Mouse (Mus musculus) forebrain, postnatal 0 days (tissue): ENCODE measurements around the gene 3110021N24Rik. TPM values are rescaled to one million over a fixed set of nuclear protein-coding genes. Genes with fewer than 3 reads are reported as not detected.
A peak's percentile ranks its signal among the peaks of the same experiment; 100 is the strongest.

Source experiments
- ATAC-seq: fragments of 200-750 bp; cut with Nextera tagmentation; 2 replicates; pipeline ENCODE4 v1.8.0; 2017; ENCODE audit warnings: mild to moderate bottlenecking, moderate library complexity
- DNase-seq: peaks from one replicate; pipeline ENCODE4 v3.0.0-alpha.2; 2015
- H3K27ac ChIP-seq: fragments of 300-500 bp; sonication (generic); 2 replicates; pipeline ENCODE4 v1.5.1; 2014; ENCODE audit warnings: low read depth, mild to moderate bottlenecking, antibody characterized with exemption, low read length, moderate library complexity, mixed read lengths
- H3K27me3 ChIP-seq: fragments of 300-500 bp; sonication (generic); 2 replicates; pipeline ENCODE4 v1.6.1; 2014; ENCODE audit warnings: mild to moderate bottlenecking, low read length, mixed read lengths; ENCODE audit not compliant: insufficient read depth
- H3K36me3 ChIP-seq: fragments of 300-500 bp; sonication (generic); 2 replicates; pipeline ENCODE4 v1.6.1; 2014; ENCODE audit warnings: mild to moderate bottlenecking, moderate library complexity; ENCODE audit not compliant: insufficient read depth
- H3K4me1 ChIP-seq: fragments of 300-500 bp; sonication (generic); 2 replicates; pipeline ENCODE4 v1.6.1; 2014; ENCODE audit warnings: antibody characterized with exemption; ENCODE audit not compliant: insufficient read depth
- H3K4me2 ChIP-seq: fragments of 300-500 bp; sonication (generic); 2 replicates; pipeline ENCODE4 v1.6.1; 2014; ENCODE audit warnings: low read depth, mild to moderate bottlenecking, moderate library complexity
- H3K4me3 ChIP-seq: fragments of 300-500 bp; sonication (generic); 2 replicates; pipeline ENCODE4 v1.5.1; 2014; ENCODE audit warnings: low read depth, low read length, mixed read lengths
- H3K9ac ChIP-seq: fragments of 300-500 bp; sonication (generic); 2 replicates; pipeline ENCODE4 v1.6.1; 2014; ENCODE audit warnings: mild to moderate bottlenecking
- H3K9me3 ChIP-seq: fragments of 300-500 bp; sonication (generic); 2 replicates; pipeline ENCODE4 v1.6.1; 2016; ENCODE audit warnings: low read length
- CTCF ChIP-seq: sonication (generic); IDR thresholded peaks from 2 replicates; pipeline ENCODE4 v1.5.1; 2016; ENCODE audit warnings: antibody characterized with exemption, control low read depth, low read depth
- WGBS: fragments of 180-500 bp; shearing (Covaris S2); extraction: QIAGEN DNeasy Blood & Tissue Kit; methylation state at CpG from one replicate; pipeline ENCODE4 v1.1.7; 2014; 5-methylcytosine and 5-hydroxymethylcytosine counted together
- polyA plus RNA-seq: library from polyadenylated mRNA; unstranded; fragments of >200 nt; fragmentation: Nextera tagmentation; extraction: Ambion mirVana; gene quantifications from 2 replicates; pipeline ENCODE4 v1.2.1, GENCODE M21; 2015
- total RNA-seq: library from RNA; depleted of rRNA; stranded (reverse); fragments of >200 nt; gene quantifications from 2 replicates; pipeline ENCODE4 v1.2.3, GENCODE M21; 2014

The 3110021N24Rik gene
- total and polyA plus RNA-seq, 2 experiments from 2014 or later = 1.9 TPM; not detected in 1

DNA sequence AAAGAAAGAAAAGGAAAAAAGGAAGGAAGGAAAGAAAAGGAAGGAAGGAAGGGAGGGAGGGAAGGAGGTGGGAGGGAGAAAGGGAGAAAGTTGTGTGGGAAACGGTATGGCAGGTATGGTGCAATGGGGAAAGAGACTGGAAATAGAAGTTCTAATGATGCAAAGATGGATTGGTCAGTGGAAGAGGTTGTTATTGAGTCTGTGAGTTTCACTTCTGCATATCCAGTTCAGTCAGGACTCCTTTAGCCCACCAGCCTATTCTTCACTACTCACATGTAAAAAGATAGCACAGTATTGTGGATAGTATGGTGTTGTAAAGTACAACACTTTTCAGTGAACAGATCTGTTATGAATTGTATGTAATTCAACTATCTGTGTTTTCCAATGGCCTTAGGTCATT lies 71.1 kb downstream of the 3110021N24Rik start:
- Histone ChIP-seq H3K9me3 (no peaks in the 10 kb centered on the region), H3K4me1 (no peaks in the 10 kb centered on the region), H3K36me3 (no peaks in the 10 kb centered on the region), H3K4me2 (no peak overlapping the region), H3K9ac (no peak overlapping the region), H3K27me3 (no peaks in the 10 kb centered on the region), H3K4me3 (no peak overlapping the region), H3K27ac (no peak overlapping the region)
- no peak for TF ChIP-seq CTCF
- ATAC-seq (no peak), DNase-seq (no peak)
- WGBS = 74% methylated on average over 1 of the region's 1 CpGs

- Histone ChIP-seq H3K27me3 (no peaks in the 10 kb centered on the region), H3K9me3 (no peaks in the 10 kb centered on the region), H3K4me2 (no peak overlapping the region), H3K4me1 (no peaks in the 10 kb centered on the region), H3K4me3 (no peak overlapping the region), H3K9ac (no peak overlapping the region), H3K36me3 (no peaks in the 10 kb centered on the region), H3K27ac (no peak overlapping the region)
- ATAC-seq (no peak), DNase-seq (no peak)
- TF ChIP-seq CTCF = no peak
- WGBS = 50% methylated on average over 1 of the region's 1 CpGs
These were observed 74.5 kb downstream of the 3110021N24Rik start for GRCm38 (mm10) chr4:108793941-108794340.

GRCm38 (mm10) chr4:108796701-108797100 lies 77.3 kb downstream of the 3110021N24Rik start:
- Histone ChIP-seq H3K36me3 (no peaks in the 10 kb centered on the region), H3K4me2 (no peak overlapping the region), H3K9me3 (no peaks in the 10 kb centered on the region), H3K4me3 (no peak overlapping the region), H3K9ac (no peak overlapping the region), H3K27me3 (no peaks in the 10 kb centered on the region), H3K4me1 (no peaks in the 10 kb centered on the region), H3K27ac (no peak overlapping the region)
- no peak for ATAC-seq
- DNase-seq = no peak
- no peak for TF ChIP-seq CTCF
- WGBS = 75% methylated on average over 4 of the region's 4 CpGs

DNA sequence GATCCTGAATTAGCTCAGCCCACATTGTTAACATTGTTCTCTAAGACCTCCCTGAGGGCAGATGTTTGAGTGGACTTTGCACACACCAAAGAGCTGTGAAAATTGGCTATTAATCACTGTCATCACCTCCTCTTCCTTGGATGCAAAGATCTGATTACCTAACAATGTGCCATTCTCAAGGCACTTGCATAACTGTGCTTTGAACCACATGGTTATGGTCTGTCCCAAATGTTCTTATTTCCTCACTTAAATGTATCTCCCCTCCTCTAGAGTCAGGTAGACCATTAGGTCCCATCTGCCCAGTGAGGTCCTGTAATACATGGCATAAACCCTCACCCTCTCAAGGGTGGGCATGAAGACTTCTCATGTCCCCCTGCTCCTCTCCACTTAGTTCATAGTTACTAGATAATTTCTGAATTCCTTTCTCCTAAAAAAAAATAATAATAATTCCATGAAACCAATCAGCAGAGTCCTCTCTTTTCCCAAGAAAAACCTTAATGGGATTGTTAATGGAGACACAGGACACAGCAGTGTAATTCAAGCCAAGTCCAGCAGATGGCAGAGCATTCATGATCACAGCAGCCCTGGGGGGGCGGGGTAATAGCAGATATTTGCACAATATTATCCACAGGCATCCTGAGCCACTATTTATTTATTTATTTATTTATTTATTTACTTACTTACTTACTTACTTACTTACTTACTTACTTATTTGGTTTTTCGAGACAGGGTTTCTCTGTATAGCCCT lies 78.8 kb downstream of the 3110021N24Rik start:
- Histone ChIP-seq H3K27ac (no peak overlapping the region), H3K4me1 (no peaks in the 10 kb centered on the region), H3K4me3 (no peak overlapping the region), H3K9me3 (no peaks in the 10 kb centered on the region), H3K9ac (no peak overlapping the region), H3K4me2 (no peak overlapping the region), H3K36me3 (no peaks in the 10 kb centered on the region), H3K27me3 (no peaks in the 10 kb centered on the region)
- peak; percentile 72 for TF ChIP-seq CTCF
- DNase-seq (peak; percentile 69), ATAC-seq (peak; percentile 63)
- WGBS = 53% methylated on average over 2 of the region's 2 CpGs

DNA sequence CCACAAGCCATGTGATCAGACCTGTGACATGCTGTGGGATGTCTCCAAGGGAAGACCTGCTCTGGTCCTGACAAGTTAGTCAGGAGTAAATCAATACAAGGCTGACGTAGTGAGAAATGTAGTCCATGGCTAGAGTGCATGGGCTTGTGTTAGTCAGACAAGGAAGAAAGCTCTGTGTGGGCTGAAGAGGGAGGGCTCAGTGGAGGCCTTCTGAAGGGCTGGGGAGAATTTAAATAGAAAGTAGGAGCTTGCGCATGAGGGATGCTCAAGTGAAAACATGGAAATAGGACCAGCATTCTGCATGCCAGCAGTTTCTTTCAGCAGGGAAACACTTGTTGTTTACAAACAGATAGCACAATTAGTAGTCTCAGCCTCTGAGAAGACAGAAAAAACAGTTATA lies 84.1 kb downstream of the 3110021N24Rik start:
- no peaks in the 10 kb centered on the region for H3K27me3 ChIP-seq
- H3K36me3 ChIP-seq = no peaks in the 10 kb centered on the region
- no peak overlapping the region for H3K27ac ChIP-seq
- no peak for TF ChIP-seq CTCF
- no peak overlapping the region for H3K4me2 ChIP-seq
- H3K4me3 ChIP-seq = no peak overlapping the region
- H3K9me3 ChIP-seq = no peaks in the 10 kb centered on the region
- WGBS = 74% methylated on average over 2 of the region's 2 CpGs
- H3K4me1 ChIP-seq = no peaks in the 10 kb centered on the region
- no peak overlapping the region for H3K9ac ChIP-seq
- ATAC-seq (no peak), DNase-seq (no peak)

- H3K36me3 ChIP-seq = peaks cover 10% of the 10 kb centered on the region; the same call in 1 of the 2 replicates
- no peak overlapping the region for H3K4me3 ChIP-seq
- no peak overlapping the region for H3K9ac ChIP-seq
- no peak overlapping the region for H3K4me2 ChIP-seq
- TF ChIP-seq CTCF = no peak
- DNase-seq (no peak), ATAC-seq (0 out of 2 replicates have a peak, but pooled peaks have one; percentile 20)
- no peak overlapping the region for H3K27ac ChIP-seq
- 71% methylated on average over 4 of the region's 4 CpGs for WGBS
- H3K9me3 ChIP-seq = no peaks in the 10 kb centered on the region
- H3K27me3 ChIP-seq = no peaks in the 10 kb centered on the region
- H3K4me1 ChIP-seq = no peaks in the 10 kb centered on the region
These were observed 91.7 kb downstream of the 3110021N24Rik start for GRCm38 (mm10) chr4:108811142-108811541.

- no peak overlapping the region for H3K9ac ChIP-seq
- H3K4me1 ChIP-seq = no peaks in the 10 kb centered on the region
- 67% methylated on average over 6 of the region's 6 CpGs for WGBS
- peaks cover 10% of the 10 kb centered on the region; the same call in 1 of the 2 replicates for H3K36me3 ChIP-seq
- H3K4me3 ChIP-seq = no peak overlapping the region
- no peaks in the 10 kb centered on the region for H3K27me3 ChIP-seq
- no peak overlapping the region for H3K4me2 ChIP-seq
- no peaks in the 10 kb centered on the region for H3K9me3 ChIP-seq
- no peak overlapping the region for H3K27ac ChIP-seq
- no peak for TF ChIP-seq CTCF
- DNase-seq = no peak
- peak; percentile 36 for ATAC-seq
These were observed 92.1 kb downstream of the 3110021N24Rik start for GRCm38 (mm10) chr4:108811550-108811949.
